Mouse (Mus musculus) cerebellum, adult 11-12 months (tissue): ENCODE data around the gene Mgat4b.

Experiments used
- DNase-seq: peaks from one replicate; pipeline ENCODE4 v3.0.0; 2022

Gene Mgat4b

DNA sequence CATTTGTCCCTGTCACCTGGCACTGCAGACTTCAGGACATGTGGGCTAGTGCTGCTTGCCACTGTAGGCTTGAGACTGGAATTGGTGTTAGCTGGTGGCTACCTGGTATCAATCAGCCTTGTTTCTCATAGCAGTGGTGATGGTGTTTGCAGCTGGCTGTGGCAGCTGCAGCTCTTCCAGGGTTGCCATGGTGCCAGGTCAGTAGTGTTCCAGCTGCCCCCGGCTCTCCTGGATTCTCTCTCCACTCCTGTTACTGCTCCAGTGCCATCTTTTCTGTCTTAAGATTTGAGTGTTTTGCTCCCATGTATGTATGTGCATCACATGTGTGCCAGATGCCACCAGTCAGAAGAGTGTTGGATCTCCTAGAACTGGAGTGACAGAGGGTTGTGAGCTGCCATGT, 42.7 kb downstream of the Mgat4b start:
- DNase-seq: no peak

DNA sequence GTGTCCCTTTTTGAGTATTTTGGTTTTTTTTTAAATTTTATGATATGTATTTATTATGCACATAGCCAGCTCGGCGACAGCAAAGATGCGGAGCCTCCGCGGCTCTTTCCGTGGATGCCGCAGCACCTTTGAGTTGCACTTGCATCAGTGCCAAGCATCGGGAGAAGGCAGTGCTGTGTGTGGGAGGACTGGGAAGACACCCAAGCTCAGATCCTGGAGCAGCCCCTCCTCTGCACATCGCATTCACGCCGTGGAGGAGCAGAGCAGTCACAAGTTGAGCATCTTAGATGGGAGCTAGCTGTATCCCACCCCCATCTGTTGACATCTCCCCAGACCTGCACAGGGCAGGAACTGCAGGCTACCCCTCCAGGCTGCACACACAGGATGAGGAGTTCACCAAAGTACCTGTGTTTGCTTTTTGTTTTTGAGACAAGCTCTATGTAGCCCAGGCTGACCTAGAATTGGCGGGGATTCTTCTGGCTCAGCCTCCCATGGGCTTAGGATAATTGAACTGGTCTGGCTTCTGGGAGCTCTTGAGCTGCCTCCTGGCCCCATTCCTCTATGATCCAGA, 43.4 kb downstream of the Mgat4b start:
- DNase-seq: peak; percentile 52

DNA sequence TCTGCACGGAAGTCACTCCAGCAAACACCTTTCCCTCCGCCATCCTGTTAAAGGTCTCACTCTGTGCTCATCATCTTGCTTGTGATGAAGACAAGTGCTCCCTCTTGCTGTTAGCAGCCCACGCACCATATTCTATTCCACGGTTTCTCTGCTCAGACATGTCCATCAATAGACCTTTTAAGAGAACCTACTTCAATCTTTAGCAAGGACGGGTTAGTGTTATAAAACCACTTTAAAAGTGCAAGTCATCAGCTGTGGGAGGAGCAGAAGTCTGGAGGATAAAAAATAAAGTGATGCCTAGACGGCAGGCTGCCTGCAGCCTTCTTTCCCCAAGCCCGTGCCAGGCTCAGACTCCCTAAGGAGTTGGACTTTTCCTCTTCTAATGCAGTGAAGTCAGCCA, 45.9 kb downstream of the Mgat4b start:
- DNase-seq: no peak

DNA sequence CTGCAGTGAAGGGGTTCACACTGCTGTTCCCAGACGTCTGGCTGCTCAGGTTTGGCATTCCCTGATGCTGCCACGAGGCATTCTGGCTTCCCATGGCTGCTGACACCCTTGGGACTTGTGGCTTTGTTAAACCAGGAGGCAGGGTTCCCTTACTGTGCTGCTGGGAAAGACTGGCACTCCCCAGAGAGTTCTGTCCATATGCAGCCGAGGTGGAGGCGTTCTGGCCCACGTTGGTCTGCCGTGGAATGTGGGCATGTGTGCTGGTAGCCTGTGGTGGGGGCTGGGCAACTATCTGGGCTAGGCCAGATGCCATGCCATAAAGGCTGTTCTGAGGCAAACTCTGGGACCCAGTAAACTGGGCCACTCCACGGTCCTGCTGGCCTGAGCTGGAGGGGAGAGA, 47.6 kb downstream of the Mgat4b start:
- no peak for DNase-seq

DNA sequence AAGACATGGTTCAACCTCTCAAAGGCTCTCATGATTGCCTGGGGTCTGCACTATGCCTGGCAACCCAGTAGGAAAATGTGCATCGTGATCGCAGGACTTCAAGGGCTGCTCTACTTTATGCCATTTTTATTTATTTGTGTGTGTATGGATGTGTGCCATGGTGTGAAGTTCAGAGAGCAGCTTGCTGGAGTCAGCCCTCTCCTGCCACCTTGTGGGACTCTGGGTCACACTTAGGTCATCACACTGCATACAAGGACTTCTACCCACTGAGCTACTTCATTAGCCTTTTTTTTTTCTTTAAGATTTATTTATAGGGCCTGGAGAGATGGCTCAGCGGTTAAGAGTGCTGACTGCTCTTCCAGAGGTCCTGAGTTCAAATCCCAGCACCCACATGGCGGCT, 51.3 kb downstream of the Mgat4b start:
- no peak for DNase-seq

DNA sequence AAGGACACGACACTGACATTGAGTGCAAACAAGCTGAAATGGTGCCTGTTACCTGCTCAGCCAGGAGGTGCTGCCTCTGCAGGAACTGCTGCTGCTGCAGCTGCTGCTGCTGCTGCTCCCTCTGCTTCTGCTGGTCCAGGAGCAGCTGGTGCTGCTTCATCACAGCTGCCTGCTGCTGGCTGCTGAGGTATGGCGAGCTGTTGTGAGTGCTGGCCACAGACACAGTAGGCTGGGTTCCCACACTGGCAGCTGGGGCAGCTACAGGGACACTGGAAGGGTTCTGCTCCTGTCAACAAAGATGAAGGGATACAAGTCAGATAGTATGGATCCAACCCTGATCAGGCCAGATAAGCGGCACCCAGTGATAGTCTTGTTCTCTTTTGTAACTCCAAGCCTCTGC, 52.5 kb downstream of the Mgat4b start:
- no peak for DNase-seq

DNA sequence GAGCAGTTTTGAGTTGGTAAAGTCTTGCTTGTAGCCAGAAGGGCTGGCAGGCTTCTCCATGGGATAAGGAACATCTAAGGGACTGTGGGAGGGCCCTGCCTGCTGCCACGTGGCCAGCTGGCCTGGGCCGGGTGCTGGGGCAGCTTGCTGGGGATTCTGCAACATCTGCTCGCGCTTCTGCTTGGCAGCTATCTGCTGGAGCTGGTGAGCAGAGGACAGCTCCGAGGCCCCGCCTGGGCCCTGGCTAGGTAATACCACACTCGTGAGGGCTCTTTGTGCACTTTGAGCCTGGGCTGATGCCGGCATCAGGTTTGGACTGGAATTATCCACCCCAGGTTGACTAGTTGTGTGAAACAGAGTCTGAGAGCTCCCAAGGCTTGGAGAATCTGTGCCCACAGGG, 55.2 kb downstream of the Mgat4b start:
- DNase-seq: no peak

DNA sequence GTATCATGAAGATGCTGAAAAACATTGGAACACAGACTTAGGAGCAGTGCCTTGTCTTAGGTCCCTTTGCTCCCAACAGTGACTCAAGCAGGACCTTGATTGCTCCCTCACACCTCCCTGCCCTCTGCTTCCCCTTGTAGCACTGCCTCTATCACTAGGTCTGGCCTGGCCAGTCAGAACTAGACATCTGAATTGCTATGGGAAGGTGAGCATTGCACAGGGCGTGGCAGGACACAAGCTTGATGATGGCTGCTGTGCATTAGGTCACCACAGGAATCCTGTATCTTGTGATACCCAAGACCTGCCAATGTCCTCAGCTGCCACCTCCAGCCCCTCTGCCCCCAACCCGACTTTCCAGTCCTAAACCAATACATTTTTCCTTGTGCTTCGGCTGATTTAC, 56.3 kb downstream of the Mgat4b start:
- DNase-seq: no peak

DNA sequence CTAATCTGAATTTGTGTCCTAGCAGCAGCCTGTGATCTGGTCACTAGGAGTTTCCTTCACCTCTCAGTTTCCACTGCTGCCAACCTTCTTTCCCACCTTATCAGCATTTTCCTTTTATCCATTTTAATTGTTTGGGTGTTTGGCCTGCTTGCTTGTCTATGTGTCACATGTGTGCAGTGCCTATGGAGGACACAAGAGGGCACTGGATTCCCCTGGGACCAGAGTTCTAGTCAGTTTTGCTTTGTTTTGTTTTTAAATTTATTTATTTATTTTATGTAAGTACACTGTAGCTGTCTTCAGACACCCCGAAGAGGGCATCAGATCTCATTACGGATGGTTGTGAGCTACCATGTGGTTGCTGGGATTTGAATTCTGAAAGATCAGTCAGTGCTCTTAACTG, 58.5 kb downstream of the Mgat4b start:
- no peak for DNase-seq

DNA sequence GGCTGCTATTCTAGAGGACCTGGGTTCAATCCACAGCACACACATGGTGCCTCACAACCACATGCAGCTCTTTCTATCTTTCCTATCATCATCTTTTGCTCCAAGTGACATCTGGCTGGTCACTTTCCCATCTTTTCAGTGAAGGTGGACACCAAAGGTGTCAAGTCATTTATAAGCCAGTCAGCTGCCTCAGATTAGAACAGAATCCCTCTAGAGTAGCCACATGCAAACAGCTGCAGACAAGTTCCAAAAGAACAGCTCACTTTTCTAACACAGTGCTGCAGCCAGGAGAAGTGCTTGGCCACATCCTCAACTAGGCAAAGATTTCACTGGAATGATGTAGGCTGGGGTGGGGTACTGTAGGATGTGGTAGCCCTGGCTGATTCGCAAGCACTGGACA, 59.2 kb downstream of the Mgat4b start:
- DNase-seq: no peak

DNA sequence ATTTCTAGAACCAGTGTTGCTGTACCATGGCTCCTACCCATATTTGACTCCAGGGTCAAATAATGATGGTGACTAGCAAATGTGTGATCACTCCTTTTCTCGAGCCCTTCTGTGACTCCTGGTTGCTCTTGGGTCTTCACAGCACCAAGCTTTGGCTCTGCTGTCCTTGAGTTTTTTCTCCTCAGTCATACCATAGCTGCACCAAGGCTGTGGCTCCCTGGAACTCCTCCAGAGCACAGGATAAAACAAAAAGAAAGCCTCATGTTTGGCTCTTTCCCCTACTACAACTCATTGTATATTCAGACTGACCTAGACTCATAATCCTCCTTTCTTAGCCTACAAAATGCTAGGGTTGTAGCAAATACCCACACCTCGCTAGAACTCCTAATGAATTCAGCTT, 62.1 kb downstream of the Mgat4b start:
- DNase-seq: no peak

DNA sequence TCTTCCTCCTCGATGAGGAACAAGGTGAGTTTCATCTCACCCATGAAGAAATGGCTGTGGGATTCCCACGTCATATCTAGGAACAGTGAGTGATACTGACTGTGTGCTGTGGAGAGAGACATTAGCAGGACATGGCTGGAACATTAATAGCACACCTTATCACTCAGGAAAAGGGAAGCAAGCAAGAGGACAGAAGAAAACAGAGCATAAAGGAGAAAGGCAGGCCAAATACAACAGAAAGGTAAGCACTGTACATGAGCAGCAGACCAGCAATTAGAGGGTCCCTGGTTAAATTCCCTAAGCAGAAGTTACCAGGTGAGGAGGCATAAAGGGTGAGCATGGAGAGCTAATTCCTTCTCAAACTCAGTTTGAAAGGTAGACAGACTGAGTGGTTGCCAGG, 64.4 kb downstream of the Mgat4b start:
- DNase-seq: no peak

DNA sequence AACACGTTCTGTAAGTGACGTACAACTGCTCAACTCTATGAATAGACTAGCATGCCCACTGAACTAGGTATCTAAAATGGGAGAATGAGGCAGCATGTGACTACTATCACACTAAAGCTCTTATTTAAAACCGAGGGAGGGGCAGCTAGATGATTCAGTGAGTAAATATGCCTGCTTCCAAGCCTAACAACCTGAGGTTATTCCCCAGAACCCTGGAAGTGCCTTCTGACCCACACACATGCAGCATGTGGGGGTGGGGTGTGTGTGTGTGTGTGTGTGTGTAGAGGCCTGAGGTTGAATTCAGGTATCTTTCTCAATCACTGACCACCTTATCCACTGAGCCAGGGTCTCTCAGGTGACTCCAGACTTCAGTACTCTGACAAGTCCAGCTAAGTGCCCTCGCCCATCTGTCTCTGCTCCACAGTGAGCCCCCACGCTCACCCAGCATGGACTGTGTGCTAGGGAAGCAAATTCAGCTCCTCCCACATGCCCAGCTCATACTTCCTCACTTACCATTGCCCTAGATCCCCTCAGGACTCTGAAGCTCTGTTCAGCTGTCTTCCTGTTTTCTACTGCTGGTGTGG, 65.0 kb downstream of the Mgat4b start:
- DNase-seq: no peak

DNA sequence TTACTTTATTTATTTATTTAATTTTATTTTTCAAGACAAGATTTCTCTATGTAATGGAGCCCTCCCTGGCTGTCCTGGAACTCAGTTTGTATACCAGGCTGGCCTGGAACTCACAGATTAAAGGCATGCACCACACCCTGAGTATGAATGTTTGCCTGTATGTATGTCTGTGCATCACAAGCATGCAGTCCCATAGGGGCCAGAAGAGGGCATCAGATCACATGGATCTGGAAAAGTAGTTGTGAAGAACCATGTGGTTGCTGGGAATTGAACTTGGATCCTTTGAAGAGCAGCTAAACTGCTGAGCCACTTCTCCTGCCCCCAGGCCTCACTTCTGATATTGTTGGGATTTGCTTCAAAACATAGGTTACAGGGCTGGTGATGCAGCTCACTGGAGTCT, 66.3 kb downstream of the Mgat4b start:
- DNase-seq: no peak

DNA sequence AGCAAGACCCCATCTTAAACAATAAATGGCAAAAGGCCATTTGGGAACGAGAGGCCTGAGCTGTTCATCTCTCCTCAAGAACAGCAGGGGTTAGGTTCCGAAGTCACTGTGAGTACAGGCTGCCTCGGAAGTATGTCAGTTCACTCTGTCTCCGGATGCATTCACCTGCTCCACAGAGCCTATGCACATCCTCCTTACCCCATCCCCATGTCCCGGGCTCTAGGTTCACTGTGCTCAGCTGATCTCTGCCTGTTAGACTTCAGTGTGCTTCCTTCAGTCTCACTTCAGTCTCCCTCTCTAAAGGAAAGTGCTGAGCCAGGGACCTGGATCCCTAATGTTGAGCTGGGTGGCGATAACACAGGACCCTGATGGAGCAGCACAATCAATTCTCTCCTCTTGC, 67.0 kb downstream of the Mgat4b start:
- DNase-seq: no peak

DNA sequence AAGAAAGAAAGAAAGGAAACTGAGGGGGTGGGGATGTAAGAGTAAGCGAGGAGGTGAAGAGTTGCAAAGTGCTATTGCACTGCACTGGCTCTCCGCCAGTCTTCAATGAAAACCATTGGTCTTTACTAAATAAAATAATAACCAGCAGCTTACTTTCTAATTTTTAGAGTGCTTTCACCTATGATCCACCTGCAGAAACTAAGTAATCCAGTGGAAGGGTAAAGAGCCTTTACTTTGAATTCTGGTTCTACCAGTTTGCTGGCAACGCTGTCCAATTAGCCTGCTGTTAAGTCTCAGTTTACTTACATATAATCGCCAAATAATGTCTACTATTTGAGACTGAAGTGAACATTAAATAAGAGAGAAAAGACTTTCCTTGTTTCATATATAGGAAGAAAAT, 68.3 kb downstream of the Mgat4b start:
- DNase-seq: no peak

DNA sequence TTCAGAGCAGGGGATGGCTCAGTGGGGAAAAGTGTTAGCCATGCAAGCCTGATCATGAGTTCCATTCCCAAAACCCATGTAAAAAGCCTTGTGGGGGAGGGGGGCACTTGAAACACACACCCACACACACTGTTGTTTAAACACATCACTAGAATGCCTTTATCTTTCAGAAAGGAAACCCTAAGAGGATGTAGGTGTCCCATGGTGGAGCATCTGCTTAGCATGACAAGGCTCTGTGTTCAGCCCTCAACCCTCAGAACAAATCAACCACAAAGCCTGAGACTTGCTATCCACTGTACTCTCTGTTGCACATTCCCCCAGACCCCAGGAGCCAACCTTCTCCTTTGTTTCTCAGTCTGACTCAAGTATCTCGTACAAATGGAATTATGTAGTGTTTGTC, 69.4 kb downstream of the Mgat4b start:
- no peak for DNase-seq
